Comparison of ENCODE assay signal across 10 mouse cellular contexts in the genomic region with DNA sequence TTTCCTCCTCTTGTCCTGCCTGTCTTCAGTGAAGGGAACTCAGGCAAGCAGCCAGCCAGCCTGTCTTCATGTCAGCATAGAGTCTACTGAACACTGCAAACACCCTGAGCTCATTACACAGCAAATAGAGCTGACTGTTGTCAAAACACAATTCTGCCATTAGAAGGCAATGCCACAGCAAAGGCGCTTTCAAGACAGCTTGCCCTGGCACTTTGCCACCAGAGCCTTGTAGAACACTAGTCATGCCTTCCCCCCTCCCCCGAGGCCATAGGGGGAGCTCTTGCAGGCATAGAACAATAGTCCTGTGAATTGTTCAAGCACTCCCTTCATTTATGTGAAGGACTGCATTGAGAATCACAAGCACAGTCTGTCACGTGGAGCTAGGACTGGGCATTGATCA.
DNase-seq lines count a peak whose midpoint lies in the region; ATAC-seq lines count a peak whose summit lies in the region.
"Had no signal": no experiment of that assay in that cellular context is flagged by ENCODE, and none has a peak within 500 bp of the region (broad histone marks: within the 10 kb centered on the region; RNA-seq: fewer than 3 reads in every experiment).

No protein-coding gene starts in this region.

- no peaks in the 10 kb centered on the region for H3K27me3 ChIP-seq in neural tube, embryonic 11.5 days (ENCODE audit: control insufficient read depth, insufficient read depth, low read length)
- no peaks in the 10 kb centered on the region for H3K27me3 ChIP-seq in neural tube, embryonic 15.5 days (replicated peaks)
- peaks cover 5% of the 10 kb centered on the region; the same call in 1 of the 2 replicates for H3K27me3 ChIP-seq in forebrain, embryonic 13.5 days
- no peaks in the 10 kb centered on the region for H3K27me3 ChIP-seq in neural tube, embryonic 14.5 days (ENCODE audit: control insufficient read depth, insufficient read depth, low read length)
- H3K27me3 ChIP-seq: liver, embryonic 13.5 days had no signal

- no peaks in the 10 kb centered on the region for H3K9me3 ChIP-seq in neural tube, embryonic 11.5 days (ENCODE audit: control insufficient read depth, low read length)
- H3K9me3 ChIP-seq in neural tube, embryonic 15.5 days (replicated peaks) = no peaks in the 10 kb centered on the region
- H3K9me3 ChIP-seq in forebrain, embryonic 13.5 days (replicated peaks) = no peaks in the 10 kb centered on the region
- H3K9me3 ChIP-seq in neural tube, embryonic 14.5 days (ENCODE audit: control insufficient read depth, low read length) = no peaks in the 10 kb centered on the region
- H3K9me3 ChIP-seq: liver, embryonic 13.5 days had no signal

- WGBS in neural tube, embryonic 11.5 days = 52% methylated on average over 3 of the region's 3 CpGs
- WGBS in neural tube, embryonic 15.5 days = 32% methylated on average over 3 of the region's 3 CpGs
- 22% methylated on average over 3 of the region's 3 CpGs for WGBS in forebrain, embryonic 13.5 days
- 37% methylated on average over 3 of the region's 3 CpGs for WGBS in neural tube, embryonic 14.5 days

- no peaks in the 10 kb centered on the region for H3K36me3 ChIP-seq in neural tube, embryonic 11.5 days (ENCODE audit: control insufficient read depth, insufficient read depth, low read length)
- no peaks in the 10 kb centered on the region for H3K36me3 ChIP-seq in neural tube, embryonic 15.5 days
- H3K36me3 ChIP-seq in forebrain, embryonic 13.5 days (ENCODE audit: poor library complexity, severe bottlenecking) = no peaks in the 10 kb centered on the region
- no peaks in the 10 kb centered on the region for H3K36me3 ChIP-seq in neural tube, embryonic 14.5 days (ENCODE audit: control insufficient read depth, insufficient read depth, low read length)
- H3K36me3 ChIP-seq: liver, embryonic 13.5 days had no signal

- no peaks in the 10 kb centered on the region for H3K4me1 ChIP-seq in neural tube, embryonic 11.5 days (ENCODE audit: control insufficient read depth, insufficient read depth, low read length)
- no peaks in the 10 kb centered on the region for H3K4me1 ChIP-seq in neural tube, embryonic 15.5 days
- no peaks in the 10 kb centered on the region for H3K4me1 ChIP-seq in forebrain, embryonic 13.5 days
- H3K4me1 ChIP-seq in neural tube, embryonic 14.5 days (ENCODE audit: control insufficient read depth, insufficient read depth, low read length) = no peaks in the 10 kb centered on the region
- H3K4me1 ChIP-seq: liver, embryonic 13.5 days had no signal

- ATAC-seq in neural tube, embryonic 11.5 days (ENCODE audit: insufficient read depth, low FRiP score, low TSS enrichment) = no peak
- ATAC-seq in neural tube, embryonic 15.5 days (ENCODE audit: low FRiP score) = no peak
- peak; percentile 96 for ATAC-seq in forebrain, embryonic 13.5 days
- ATAC-seq in neural tube, embryonic 14.5 days (ENCODE audit: low read depth) = peak; percentile 34; the same call in 1 of the 2 replicates

- H3K9ac ChIP-seq in neural tube, embryonic 11.5 days (ENCODE audit: low read length) = no peak overlapping the region
- no peak overlapping the region for H3K9ac ChIP-seq in neural tube, embryonic 15.5 days (replicated peaks)
- no peak overlapping the region for H3K9ac ChIP-seq in forebrain, embryonic 13.5 days
- no peak overlapping the region for H3K9ac ChIP-seq in neural tube, embryonic 14.5 days (replicated peaks; ENCODE audit: low read depth, low read length)
- H3K9ac ChIP-seq: liver, embryonic 13.5 days had no signal

- no peak overlapping the region for H3K4me3 ChIP-seq in neural tube, embryonic 11.5 days (ENCODE audit: low read depth, low read length)
- H3K4me3 ChIP-seq in neural tube, embryonic 15.5 days (replicated peaks) = no peak overlapping the region
- H3K4me3 ChIP-seq in forebrain, embryonic 13.5 days = no peak overlapping the region
- no peak overlapping the region for H3K4me3 ChIP-seq in neural tube, embryonic 14.5 days (ENCODE audit: low read depth, low read length)
- H3K4me3 ChIP-seq: liver, embryonic 13.5 days had no signal

- H3K27ac ChIP-seq in neural tube, embryonic 11.5 days (ENCODE audit: low read depth, low read length) = no peak overlapping the region
- no peak overlapping the region for H3K27ac ChIP-seq in neural tube, embryonic 15.5 days (replicated peaks)
- no peak overlapping the region for H3K27ac ChIP-seq in forebrain, embryonic 13.5 days
- no peak overlapping the region for H3K27ac ChIP-seq in neural tube, embryonic 14.5 days (ENCODE audit: low read depth, low read length)
- H3K27ac ChIP-seq: liver, embryonic 13.5 days had no signal

- DNase-seq in heart, postnatal 4 days = peak; percentile 26
- no peak for DNase-seq in heart, postnatal 36 days
- DNase-seq in neural tube, embryonic 11.5 days (ENCODE audit: low spot score) = peak; percentile 13
- no peak for DNase-seq in urinary bladder, postnatal 4 days (ENCODE audit: low spot score in 2 of 2)
- no peak for DNase-seq in natural killer cell, adult 2 months (ENCODE audit: low spot score in 2 of 2)
- DNase-seq: liver, embryonic 13.5 days; thymus, postnatal 4 days had no signal

- intact Hi-C loops in heart, postnatal 36 days (cut with DNase I) = no loop called here

- no peak overlapping the region for H3K4me2 ChIP-seq in neural tube, embryonic 11.5 days (ENCODE audit: low read depth)
- H3K4me2 ChIP-seq in neural tube, embryonic 15.5 days = no peak overlapping the region
- H3K4me2 ChIP-seq in forebrain, embryonic 13.5 days = no peak overlapping the region
- no peak overlapping the region for H3K4me2 ChIP-seq in neural tube, embryonic 14.5 days (ENCODE audit: low read depth, low read length)
- H3K4me2 ChIP-seq: liver, embryonic 13.5 days had no signal

Comparison
In these comparisons a context has a peak if more than half of its experiments do, and no peak if none do; other contexts are left out.
1. DNase-seq: peak in heart, postnatal 4 days (single experiment) and neural tube, embryonic 11.5 days (single experiment); none in heart, postnatal 36 days (0 of 2), urinary bladder, postnatal 4 days (0 of 2) and natural killer cell, adult 2 months (0 of 2).
2. ATAC-seq: peak in forebrain, embryonic 13.5 days (single experiment) and neural tube, embryonic 14.5 days (single experiment); none in neural tube, embryonic 11.5 days (single experiment) and neural tube, embryonic 15.5 days (single experiment).